Mouse (Mus musculus) embryonic fibroblast, embryonic 13.5 days (primary cell): Measurements from ENCODE around the gene Gm9922.

ENCODE experiments used
- CTCF ChIP-seq: IDR thresholded peaks from 2 replicates; pipeline ENCODE4 v1.5.1; 2011; ENCODE audit warnings: mild to moderate bottlenecking, control low read depth, low read length, moderate library complexity, borderline replicate concordance; ENCODE audit not compliant: insufficient read depth
- POLR2A ChIP-seq: IDR thresholded peaks from 2 replicates; pipeline ENCODE4 v1.6.1; 2011; ENCODE audit warnings: low read depth, mild to moderate bottlenecking, control low read depth, low read length, moderate library complexity

GRCm38 (mm10) chr14:101755425-101755824, 25.8 kb upstream of the Gm9922 start:
- no peak for TF ChIP-seq POLR2A
- TF ChIP-seq CTCF = no peak
